Mouse (Mus musculus): Measurements from ENCODE around the gene Zfp467. TPM values are rescaled to one million over a fixed set of nuclear protein-coding genes. Genes with fewer than 3 reads are reported as not detected.

The Zfp467 gene
- polyA plus RNA-seq, 1 experiment from 2014 or later: 34.6 TPM

- TF ChIP-seq EP300 (IDR thresholded peaks at IDR 0.05): no peak
- TF ChIP-seq CTCF (IDR thresholded peaks at IDR 0.05): no peak
- DNase-seq (ENCODE audit: low spot score): no peak
- H3K4me1 ChIP-seq (ENCODE audit: insufficient read depth, low read depth, low read length): no peaks in the 10 kb centered on the region
- no peak overlapping the region for H3K27ac ChIP-seq (ENCODE audit: low read length)
- H3K36me3 ChIP-seq (ENCODE audit: insufficient read depth, low read length): no peaks in the 10 kb centered on the region
- no peaks in the 10 kb centered on the region for H3K27me3 ChIP-seq (replicated peaks; ENCODE audit: insufficient read depth, low read length)
- no peak for ATAC-seq
- no peaks in the 10 kb centered on the region for H3K9me3 ChIP-seq (ENCODE audit: low read length)
- H3K4me3 ChIP-seq (ENCODE audit: low read depth, low read length): no peak overlapping the region
- 79% methylated on average over 5 of the region's 5 CpGs for WGBS
- no peak overlapping the region for H3K4me2 ChIP-seq (replicated peaks; ENCODE audit: low read depth, low read length)
- no peak overlapping the region for H3K9ac ChIP-seq (replicated peaks; ENCODE audit: low read depth)
Observed at GRCm38 (mm10) chr6:48482501-48482900, 36.9 kb upstream of the Zfp467 start.

- Histone ChIP-seq H3K4me2 (replicated peaks; ENCODE audit: low read depth, low read length) (no peak overlapping the region), H3K9ac (replicated peaks; ENCODE audit: low read depth) (no peak overlapping the region), H3K27ac (ENCODE audit: low read length) (no peak overlapping the region), H3K36me3 (ENCODE audit: insufficient read depth, low read length) (no peaks in the 10 kb centered on the region), H3K4me3 (ENCODE audit: low read depth, low read length) (no peak overlapping the region), H3K27me3 (replicated peaks; ENCODE audit: insufficient read depth, low read length) (no peaks in the 10 kb centered on the region), H3K9me3 (ENCODE audit: low read length) (no peaks in the 10 kb centered on the region), H3K4me1 (ENCODE audit: insufficient read depth, low read depth, low read length) (no peaks in the 10 kb centered on the region)
- 74% methylated on average over 4 of the region's 4 CpGs for WGBS
- TF ChIP-seq CTCF (IDR thresholded peaks at IDR 0.05): no peak
- no peak for TF ChIP-seq EP300 (IDR thresholded peaks at IDR 0.05)
- no peak for ATAC-seq
- no peak for DNase-seq (ENCODE audit: low spot score)
Observed at GRCm38 (mm10) chr6:48478446-48478845, 32.8 kb upstream of the Zfp467 start.

GRCm38 (mm10) chr6:48470739-48471138 is 25.1 kb upstream of the Zfp467 start:
- no peaks in the 10 kb centered on the region for H3K4me1 ChIP-seq (ENCODE audit: insufficient read depth, low read depth, low read length)
- 74% methylated on average over 2 of the region's 2 CpGs for WGBS
- DNase-seq (ENCODE audit: low spot score): no peak
- H3K9ac ChIP-seq (replicated peaks; ENCODE audit: low read depth): no peak overlapping the region
- no peaks in the 10 kb centered on the region for H3K9me3 ChIP-seq (ENCODE audit: low read length)
- TF ChIP-seq EP300 (IDR thresholded peaks at IDR 0.05): no peak
- TF ChIP-seq CTCF (IDR thresholded peaks at IDR 0.05): no peak
- H3K4me3 ChIP-seq (ENCODE audit: low read depth, low read length): no peak overlapping the region
- no peak overlapping the region for H3K27ac ChIP-seq (ENCODE audit: low read length)
- no peak overlapping the region for H3K4me2 ChIP-seq (replicated peaks; ENCODE audit: low read depth, low read length)
- H3K36me3 ChIP-seq (ENCODE audit: insufficient read depth, low read length): no peaks in the 10 kb centered on the region
- no peaks in the 10 kb centered on the region for H3K27me3 ChIP-seq (replicated peaks; ENCODE audit: insufficient read depth, low read length)
- no peak for ATAC-seq

- DNase-seq (ENCODE audit: low spot score): no peak
- no peak for TF ChIP-seq EP300 (IDR thresholded peaks at IDR 0.05)
- TF ChIP-seq CTCF (IDR thresholded peaks at IDR 0.05): no peak
- Histone ChIP-seq H3K27ac (ENCODE audit: low read length) (no peak overlapping the region), H3K4me3 (ENCODE audit: low read depth, low read length) (no peak overlapping the region), H3K4me1 (ENCODE audit: insufficient read depth, low read depth, low read length) (no peaks in the 10 kb centered on the region), H3K9me3 (ENCODE audit: low read length) (no peaks in the 10 kb centered on the region), H3K27me3 (replicated peaks; ENCODE audit: insufficient read depth, low read length) (no peaks in the 10 kb centered on the region), H3K36me3 (ENCODE audit: insufficient read depth, low read length) (no peaks in the 10 kb centered on the region), H3K4me2 (replicated peaks; ENCODE audit: low read depth, low read length) (no peak overlapping the region), H3K9ac (replicated peaks; ENCODE audit: low read depth) (no peak overlapping the region)
- WGBS: 73% methylated on average over 7 of the region's 7 CpGs
- no peak for ATAC-seq
Observed at GRCm38 (mm10) chr6:48467490-48467889, 21.9 kb upstream of the Zfp467 start.

- ATAC-seq (no peak), DNase-seq (ENCODE audit: low spot score) (no peak)
- no peak for TF ChIP-seq CTCF (IDR thresholded peaks at IDR 0.05)
- TF ChIP-seq EP300 (IDR thresholded peaks at IDR 0.05): no peak
- WGBS: 24% methylated on average over 6 of the region's 6 CpGs
- no peaks in the 10 kb centered on the region for H3K9me3 ChIP-seq (ENCODE audit: low read length)
- H3K9ac ChIP-seq (replicated peaks; ENCODE audit: low read depth): no peak overlapping the region
- no peaks in the 10 kb centered on the region for H3K27me3 ChIP-seq (replicated peaks; ENCODE audit: insufficient read depth, low read length)
- H3K27ac ChIP-seq (ENCODE audit: low read length): no peak overlapping the region
- H3K4me1 ChIP-seq (ENCODE audit: insufficient read depth, low read depth, low read length): no peaks in the 10 kb centered on the region
- no peak overlapping the region for H3K4me3 ChIP-seq (ENCODE audit: low read depth, low read length)
- H3K4me2 ChIP-seq (replicated peaks; ENCODE audit: low read depth, low read length): no peak overlapping the region
- H3K36me3 ChIP-seq (ENCODE audit: insufficient read depth, low read length): no peaks in the 10 kb centered on the region
Observed at GRCm38 (mm10) chr6:48466715-48467114, 21.1 kb upstream of the Zfp467 start.

GRCm38 (mm10) chr6:48464966-48465679 is 19.5 kb upstream of the Zfp467 start:
- H3K36me3 ChIP-seq (ENCODE audit: insufficient read depth, low read length): no peaks in the 10 kb centered on the region
- 83% methylated on average over 13 of the region's 13 CpGs for WGBS
- no peaks in the 10 kb centered on the region for H3K4me1 ChIP-seq (ENCODE audit: insufficient read depth, low read depth, low read length)
- DNase-seq (ENCODE audit: low spot score) (no peak), ATAC-seq (no peak)
- H3K9me3 ChIP-seq (ENCODE audit: low read length): no peaks in the 10 kb centered on the region
- H3K9ac ChIP-seq (replicated peaks; ENCODE audit: low read depth): no peak overlapping the region
- TF ChIP-seq CTCF (IDR thresholded peaks at IDR 0.05): no peak
- no peak overlapping the region for H3K4me2 ChIP-seq (replicated peaks; ENCODE audit: low read depth, low read length)
- no peak overlapping the region for H3K27ac ChIP-seq (ENCODE audit: low read length)
- no peaks in the 10 kb centered on the region for H3K27me3 ChIP-seq (replicated peaks; ENCODE audit: insufficient read depth, low read length)
- H3K4me3 ChIP-seq (ENCODE audit: low read depth, low read length): no peak overlapping the region

GRCm38 (mm10) chr6:48452771-48453170 is 7.1 kb upstream of the Zfp467 start:
- no peak overlapping the region for H3K4me3 ChIP-seq (ENCODE audit: low read depth, low read length)
- H3K36me3 ChIP-seq (ENCODE audit: insufficient read depth, low read length): no peaks in the 10 kb centered on the region
- H3K4me2 ChIP-seq (replicated peaks; ENCODE audit: low read depth, low read length): no peak overlapping the region
- no peak for TF ChIP-seq EP300 (IDR thresholded peaks at IDR 0.05)
- TF ChIP-seq CTCF (IDR thresholded peaks at IDR 0.05): no peak
- WGBS: 58% methylated on average over 3 of the region's 3 CpGs
- H3K27me3 ChIP-seq (replicated peaks; ENCODE audit: insufficient read depth, low read length): no peaks in the 10 kb centered on the region
- no peaks in the 10 kb centered on the region for H3K4me1 ChIP-seq (ENCODE audit: insufficient read depth, low read depth, low read length)
- H3K27ac ChIP-seq (ENCODE audit: low read length): no peak overlapping the region
- H3K9ac ChIP-seq (replicated peaks; ENCODE audit: low read depth): no peak overlapping the region
- DNase-seq (ENCODE audit: low spot score) (no peak), ATAC-seq (no peak)
- no peaks in the 10 kb centered on the region for H3K9me3 ChIP-seq (ENCODE audit: low read length)

All from lung, postnatal 0 days (tissue).